Mouse (Mus musculus): ENCODE data around the gene Abcc2.

DNA sequence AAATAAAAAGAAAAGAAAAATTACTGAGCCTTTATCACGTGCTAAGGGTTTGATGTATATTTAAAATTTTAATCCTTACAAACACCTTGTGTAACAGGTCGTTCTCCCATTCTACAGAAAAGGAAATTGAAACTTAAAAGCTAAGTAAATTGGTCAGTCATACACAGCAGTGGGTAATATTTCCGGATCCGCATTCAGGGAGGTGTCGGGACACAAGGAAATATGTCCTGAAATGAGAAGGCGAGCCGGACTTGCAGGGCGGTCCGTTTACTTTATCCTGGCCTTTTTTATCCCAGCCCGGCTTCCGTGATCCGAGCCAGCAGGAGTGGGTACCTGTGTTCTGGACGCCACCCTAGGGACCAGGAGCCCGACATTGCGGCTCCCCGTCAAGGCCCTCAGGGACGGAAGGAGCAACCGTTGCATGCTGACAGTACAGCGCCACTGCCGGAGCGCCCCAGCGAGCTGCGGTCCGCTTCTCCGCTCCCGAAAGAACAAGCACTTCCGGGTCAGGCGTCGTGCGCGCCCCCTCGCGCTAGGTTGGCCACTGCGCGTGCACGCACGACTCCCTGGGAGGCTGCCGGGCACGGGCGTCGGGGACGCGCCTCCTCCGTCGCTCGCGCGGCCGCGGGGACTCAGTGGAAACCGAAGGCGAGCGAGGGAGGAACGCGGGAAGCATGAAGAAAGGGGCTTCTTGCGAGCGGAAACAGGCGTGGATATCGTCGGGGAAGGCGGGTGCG, 29.3 kb upstream of the Abcc2 start, which contains the start of the genes Cutc and Cox15:
- no peak for TF ChIP-seq EP300 (IDR thresholded peaks at IDR 0.05; ENCODE audit: low read depth)
- peak; percentile 62 for TF ChIP-seq CTCF (IDR thresholded peaks at IDR 0.05; ENCODE audit: low read depth)

Data from liver, embryonic 14.5 days (tissue).